Comparison of ENCODE assay signal across 32 mouse cellular contexts in genomic region chr5:138020961-138021479, GRCm38 (mm10). TPM values are rescaled to one million over a fixed set of nuclear protein-coding genes. Genes with fewer than 3 reads are reported as not detected.
"Had no signal": no experiment of that assay in that cellular context is flagged by ENCODE, and none has a peak within 500 bp of the region (broad histone marks: within the 10 kb centered on the region; RNA-seq: fewer than 3 reads in every experiment).

Gene Smok3a, plus strand, starts transcription at chr5:138021261.
Gene Smok3b, plus strand, starts transcription at chr5:138021429.

RNA-seq across cellular contexts. Expression of gene Smok3a, which starts in this region (rescaled TPM):
- total RNA-seq: common myeloid progenitor, adult 5-6 weeks; forebrain, postnatal 0 days; gastrocnemius, adult 18-20 months; gastrocnemius, adult 2 months; gastrocnemius, adult 8-10 months; gastrocnemius, postnatal 10 days; gastrocnemius, postnatal 14 days; gastrocnemius, postnatal 25 days; gastrocnemius, postnatal 36 days; gastrocnemius, postnatal 4 days; granulocyte monocyte progenitor cell, adult 5-6 weeks; heart, adult 18-20 months; heart, adult 2 months; heart, adult 8-10 months had no signal
- polyA plus RNA-seq: cerebellum, adult 2 months; cortical plate, adult 2 months; embryonic facial prominence, embryonic 10.5 days; embryonic facial prominence, embryonic 11.5 days; embryonic facial prominence, embryonic 12.5 days; embryonic facial prominence, embryonic 13.5 days; embryonic facial prominence, embryonic 14.5 days; embryonic facial prominence, embryonic 15.5 days; forebrain, embryonic 10.5 days; forebrain, embryonic 11.5 days; forebrain, embryonic 12.5 days; forebrain, embryonic 13.5 days; forebrain, embryonic 14.5 days; forebrain, embryonic 15.5 days; forebrain, embryonic 16.5 days; forebrain, postnatal 0 days; frontal cortex, adult 2 months; gonadal fat pad, adult 2 months; heart, adult 2 months had no signal

RNA-seq across cellular contexts. Expression of gene Smok3b, which starts in this region (rescaled TPM):
- total RNA-seq: common myeloid progenitor, adult 5-6 weeks; forebrain, postnatal 0 days; gastrocnemius, adult 18-20 months; gastrocnemius, adult 2 months; gastrocnemius, adult 8-10 months; gastrocnemius, postnatal 10 days; gastrocnemius, postnatal 14 days; gastrocnemius, postnatal 25 days; gastrocnemius, postnatal 36 days; gastrocnemius, postnatal 4 days; granulocyte monocyte progenitor cell, adult 5-6 weeks; heart, adult 18-20 months; heart, adult 2 months; heart, adult 8-10 months had no signal
- polyA plus RNA-seq: cerebellum, adult 2 months; cortical plate, adult 2 months; embryonic facial prominence, embryonic 10.5 days; embryonic facial prominence, embryonic 11.5 days; embryonic facial prominence, embryonic 12.5 days; embryonic facial prominence, embryonic 13.5 days; embryonic facial prominence, embryonic 14.5 days; embryonic facial prominence, embryonic 15.5 days; erythroblast, embryonic 14.5 days; forebrain, embryonic 10.5 days; forebrain, embryonic 11.5 days; forebrain, embryonic 12.5 days; forebrain, embryonic 13.5 days; forebrain, embryonic 14.5 days; forebrain, embryonic 15.5 days; forebrain, embryonic 16.5 days; forebrain, postnatal 0 days; frontal cortex, adult 2 months; gonadal fat pad, adult 2 months; heart, adult 2 months had no signal
